Mouse (Mus musculus): ENCODE measurements around the gene Leng8.

Gene Leng8

DNA sequence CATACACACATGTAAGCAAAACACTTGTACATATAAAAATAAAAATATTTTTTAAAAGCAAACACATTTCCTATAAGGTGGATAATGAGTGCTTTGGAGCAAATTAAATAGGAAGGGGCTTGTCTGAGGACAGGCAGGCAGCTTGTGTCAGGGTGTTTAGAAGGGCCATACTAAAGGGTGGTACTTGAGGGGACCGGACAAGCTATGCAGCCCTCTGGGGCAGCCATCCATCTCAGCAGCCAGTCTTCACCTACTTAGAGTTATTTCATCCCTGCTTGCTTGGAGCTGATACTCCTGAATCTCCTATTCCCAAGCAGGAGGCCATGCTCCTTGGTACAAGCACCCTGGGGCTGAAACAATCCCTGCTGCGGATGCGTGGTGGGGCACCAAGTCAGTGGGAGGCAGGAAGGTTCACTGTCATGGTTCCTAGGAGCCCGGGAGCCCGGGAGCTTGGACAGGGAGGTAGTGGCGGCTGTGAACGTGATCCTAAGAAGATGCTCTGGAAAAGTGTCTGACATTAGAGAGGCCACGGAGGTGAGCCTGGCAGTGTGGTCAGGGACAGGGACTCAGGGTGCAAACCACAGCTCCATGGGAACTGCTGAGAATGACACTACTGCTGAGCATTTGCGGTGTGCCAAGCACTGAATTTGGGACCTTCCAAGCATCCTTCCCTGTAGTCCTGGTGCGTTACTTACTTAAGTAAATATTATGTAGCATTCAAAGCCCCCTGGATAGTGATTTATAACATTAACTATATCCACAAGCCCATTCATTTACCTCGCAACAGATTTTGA is 9.7 kb upstream of the Leng8 start:
- DNase-seq (ENCODE audit: low read depth, low spot score) = no peak

DNA sequence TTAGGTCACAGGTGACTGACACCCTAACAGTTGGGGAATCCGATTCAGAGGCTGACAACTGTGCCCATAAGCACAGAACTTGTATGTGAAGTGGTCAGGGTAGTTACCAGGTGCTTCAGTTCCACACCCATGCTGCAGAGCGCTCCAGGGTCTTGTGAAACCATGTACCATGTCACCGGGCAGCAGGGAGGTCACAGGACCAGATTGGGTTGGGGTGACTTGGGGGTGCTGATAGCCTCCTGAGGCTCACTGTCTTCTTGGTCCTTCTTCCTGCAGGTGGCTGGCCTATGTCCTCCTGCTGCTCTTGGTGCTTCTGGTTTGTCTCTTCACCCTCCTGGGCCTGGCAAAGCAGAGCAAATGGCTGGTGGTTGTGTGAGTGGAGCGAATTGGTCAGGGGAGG is 8.9 kb upstream of the Leng8 start:
- DNase-seq (ENCODE audit: low read depth, low spot score) = no peak

DNA sequence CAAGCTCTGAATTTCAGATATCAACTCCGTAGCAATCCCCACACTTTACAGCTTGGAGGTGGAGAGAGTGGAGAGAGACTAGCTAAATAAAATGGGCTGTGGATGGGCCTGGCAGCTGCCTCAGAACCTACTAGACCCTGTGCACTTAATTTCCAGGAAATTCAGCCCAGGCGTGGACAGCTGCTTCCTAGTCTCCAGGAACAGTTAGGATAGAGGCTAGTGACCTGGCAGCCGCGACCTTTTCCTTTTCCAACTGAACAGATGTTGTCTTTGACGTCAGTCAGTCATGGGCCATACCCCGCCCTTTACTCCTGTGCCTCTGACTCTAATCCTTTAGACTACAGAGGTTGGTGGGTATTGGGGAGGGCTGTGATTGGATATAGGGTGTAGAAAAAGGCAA is 8.0 kb upstream of the Leng8 start:
- no peak for DNase-seq (ENCODE audit: low read depth, low spot score)

DNA sequence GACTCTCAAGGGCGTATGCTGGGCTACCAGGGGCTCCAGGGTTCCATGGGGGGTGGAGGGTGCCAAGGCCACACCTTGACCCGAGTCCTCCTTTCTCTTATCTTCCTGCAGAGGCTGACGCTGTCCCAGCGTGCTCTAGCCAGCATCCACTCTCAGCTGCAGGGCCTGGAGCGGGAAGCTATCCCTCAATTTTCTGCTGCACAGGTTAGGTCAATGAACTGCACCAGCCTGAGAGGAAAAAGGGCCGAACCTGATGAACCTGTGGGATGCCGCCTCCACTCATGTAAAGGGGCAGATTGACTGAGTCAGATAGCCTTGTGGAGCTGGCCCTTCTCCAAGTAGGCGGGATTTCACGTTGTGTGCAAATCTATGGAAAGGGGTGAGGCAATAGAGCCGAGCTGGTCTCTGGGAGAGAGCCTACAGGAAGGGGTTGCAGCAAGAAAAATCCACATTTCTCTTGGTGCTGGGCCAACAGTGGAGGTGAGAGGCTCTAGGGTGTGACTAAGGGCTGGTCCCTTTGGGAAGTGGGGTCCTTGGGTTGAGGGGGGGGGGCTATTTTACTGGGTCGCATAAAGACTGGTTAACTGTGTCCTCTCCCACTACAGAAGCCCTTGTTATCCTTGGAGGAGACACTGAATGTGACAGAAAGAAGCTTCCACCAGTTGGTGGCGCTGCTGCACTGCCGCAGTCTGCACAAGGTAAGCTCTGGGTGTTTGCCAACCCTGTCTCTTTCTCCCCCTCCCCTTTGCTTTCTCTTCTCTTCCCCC is 6.0 kb upstream of the Leng8 start:
- peak; percentile 83 for DNase-seq (ENCODE audit: low read depth, low spot score)

DNA sequence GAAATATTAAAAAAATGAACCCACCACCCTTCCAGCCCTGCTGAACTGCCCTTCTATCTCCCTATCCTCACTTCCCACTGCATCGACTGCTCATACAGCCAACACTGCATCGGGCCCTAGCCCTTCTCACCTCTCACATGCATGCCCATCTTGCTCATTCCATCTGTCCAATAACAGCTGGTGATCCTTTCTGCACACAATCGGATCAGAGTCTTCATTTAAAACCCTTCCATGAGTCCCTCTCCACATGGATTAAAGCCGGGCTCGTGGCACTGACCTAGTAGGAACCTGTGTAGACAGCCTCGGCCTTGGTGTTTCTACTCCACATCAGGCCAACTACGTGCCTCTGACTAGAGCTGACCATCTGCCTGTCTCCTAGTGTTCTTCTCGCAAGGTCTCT is 4.9 kb upstream of the Leng8 start:
- DNase-seq (ENCODE audit: low read depth, low spot score) = no peak

DNA sequence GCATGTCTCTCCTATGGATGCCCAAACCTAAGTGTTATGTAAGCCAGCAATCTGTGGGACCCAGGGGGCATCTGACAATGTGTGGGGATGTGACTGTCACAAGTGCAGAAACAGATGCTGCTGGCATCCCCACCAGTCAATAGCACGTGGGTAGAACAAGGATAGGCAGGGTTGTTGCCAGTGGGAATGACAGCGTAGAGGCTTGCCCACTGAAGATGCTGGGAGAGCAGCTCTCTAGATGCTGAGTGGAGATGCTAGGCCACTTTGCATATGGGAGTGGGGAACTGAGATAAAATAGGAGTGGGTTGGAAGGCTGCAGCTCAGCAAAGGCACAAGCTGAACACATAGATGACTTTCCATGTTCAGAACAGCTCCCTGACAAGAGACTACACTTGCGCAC is 4.3 kb upstream of the Leng8 start:
- no peak for DNase-seq (ENCODE audit: low read depth, low spot score)

DNA sequence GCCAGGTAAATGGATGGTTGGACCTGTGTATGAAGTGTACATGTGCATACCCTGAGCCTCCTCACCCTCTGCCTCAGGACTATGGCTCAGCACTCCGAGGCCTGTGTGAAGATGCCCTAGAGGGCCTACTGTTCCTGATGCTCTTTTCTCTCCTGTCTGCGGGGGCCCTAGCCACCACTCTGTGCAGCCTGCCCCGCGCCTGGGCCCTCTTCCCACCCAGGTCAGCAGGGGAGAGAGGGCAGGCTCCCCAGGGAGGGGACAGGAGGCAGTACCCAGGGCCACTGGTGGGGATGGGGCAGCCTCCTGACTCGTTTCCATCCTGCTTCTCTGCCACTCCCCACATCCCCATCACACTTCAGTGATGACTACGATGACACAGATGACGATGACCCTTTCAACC is 3.8 kb upstream of the Leng8 start:
- DNase-seq (ENCODE audit: low read depth, low spot score) = no peak

DNA sequence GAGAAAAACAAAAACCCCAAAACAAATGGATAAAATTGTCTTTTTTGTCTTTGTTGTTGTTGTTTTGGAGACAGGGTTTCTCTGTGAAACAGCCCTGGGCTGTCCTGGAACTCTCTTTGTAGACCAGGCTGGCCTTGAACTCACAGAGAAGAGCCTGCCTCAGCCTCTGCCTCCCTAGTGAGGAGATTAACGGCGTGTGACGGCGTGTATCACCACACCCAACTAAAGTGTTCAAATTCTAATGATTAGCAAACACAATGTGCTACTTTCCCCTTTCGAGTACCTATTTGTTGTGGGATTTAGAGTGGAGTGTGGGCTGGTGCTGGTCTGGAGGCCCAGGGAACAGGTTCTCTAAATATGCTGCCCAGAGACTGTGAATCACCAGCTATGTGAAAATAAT is 1.9 kb upstream of the Leng8 start:
- no peak for DNase-seq (ENCODE audit: low read depth, low spot score)

DNA sequence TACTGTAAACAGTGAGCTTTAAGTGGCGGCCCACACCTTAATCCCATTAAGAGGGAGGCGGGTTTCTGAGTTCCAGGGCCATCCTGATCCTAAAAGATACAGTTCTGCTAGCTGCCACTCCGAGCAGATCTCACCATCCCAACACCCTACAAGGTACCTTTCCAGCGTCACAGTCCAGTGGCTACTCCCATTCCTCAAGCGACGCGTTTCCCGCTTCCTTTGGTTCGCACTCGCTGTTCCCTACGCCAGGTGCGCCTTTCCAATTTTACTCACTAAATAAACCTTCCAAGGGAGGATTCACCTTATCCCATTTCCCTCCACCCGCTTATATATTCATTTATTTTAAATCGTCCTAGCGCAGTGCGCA is 452 bp upstream of the Leng8 start:
- no peak for DNase-seq (ENCODE audit: low read depth, low spot score)

DNA sequence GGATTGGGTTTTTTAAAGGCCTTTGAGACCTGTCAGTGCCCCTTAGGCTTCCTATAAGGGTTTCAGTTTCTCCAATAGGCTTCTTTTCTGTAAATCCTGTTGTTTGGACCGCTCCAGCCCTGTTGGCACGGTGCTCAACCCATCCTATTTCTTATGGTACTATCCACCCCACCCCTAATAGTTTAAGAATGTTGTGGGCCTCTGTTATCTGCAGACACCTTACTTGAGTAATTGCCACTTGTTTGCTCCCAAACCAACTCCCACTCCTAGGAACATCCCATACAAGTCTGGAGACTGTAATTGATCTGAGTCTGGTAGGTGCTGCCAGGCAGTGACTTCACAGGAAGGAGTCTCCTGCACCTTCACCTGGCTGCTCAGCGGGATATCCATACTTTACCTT is 907 bp downstream of the Leng8 start:
- DNase-seq (ENCODE audit: low read depth, low spot score) = no peak

DNA sequence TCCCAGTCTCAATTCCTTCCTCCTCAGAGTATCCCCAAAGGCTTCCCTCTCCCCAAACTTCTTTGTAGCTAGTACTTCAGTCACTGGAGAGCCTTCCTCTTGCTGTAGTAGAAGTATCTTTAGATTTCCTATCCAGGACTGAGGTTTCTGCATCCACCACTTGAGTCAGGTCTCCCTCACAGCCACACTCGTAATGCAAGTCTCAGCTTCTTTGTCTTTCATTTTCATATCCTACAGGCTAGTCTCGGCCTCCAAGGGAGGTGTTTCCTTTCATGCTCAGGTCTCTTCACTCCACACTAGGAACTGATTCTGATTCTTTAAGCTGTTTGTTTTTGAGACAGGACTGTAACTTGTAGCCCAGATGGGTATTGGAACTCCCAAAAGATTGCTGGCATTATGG is 1.3 kb downstream of the Leng8 start:
- no peak for DNase-seq (ENCODE audit: low read depth, low spot score)

DNA sequence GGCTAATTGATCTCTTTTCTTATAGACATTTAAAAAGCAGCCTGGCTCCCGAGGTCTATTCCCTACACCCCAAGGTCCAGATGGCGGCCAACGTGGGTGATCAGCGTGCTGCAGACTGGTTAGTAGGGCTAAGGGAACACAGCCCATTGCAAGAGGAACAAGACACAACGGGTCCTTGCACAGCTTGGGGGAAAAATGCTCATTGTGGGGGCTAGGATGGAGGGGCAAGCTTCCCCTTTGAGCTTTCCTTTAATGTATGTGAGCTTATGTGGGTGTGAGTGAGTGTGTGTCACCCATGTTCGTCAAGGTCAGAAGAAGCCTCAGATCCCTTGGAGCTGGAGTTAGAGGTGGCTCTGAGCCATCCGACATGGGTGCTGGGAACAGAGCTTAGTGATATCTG is 1.8 kb downstream of the Leng8 start:
- no peak for DNase-seq (ENCODE audit: low read depth, low spot score)

DNA sequence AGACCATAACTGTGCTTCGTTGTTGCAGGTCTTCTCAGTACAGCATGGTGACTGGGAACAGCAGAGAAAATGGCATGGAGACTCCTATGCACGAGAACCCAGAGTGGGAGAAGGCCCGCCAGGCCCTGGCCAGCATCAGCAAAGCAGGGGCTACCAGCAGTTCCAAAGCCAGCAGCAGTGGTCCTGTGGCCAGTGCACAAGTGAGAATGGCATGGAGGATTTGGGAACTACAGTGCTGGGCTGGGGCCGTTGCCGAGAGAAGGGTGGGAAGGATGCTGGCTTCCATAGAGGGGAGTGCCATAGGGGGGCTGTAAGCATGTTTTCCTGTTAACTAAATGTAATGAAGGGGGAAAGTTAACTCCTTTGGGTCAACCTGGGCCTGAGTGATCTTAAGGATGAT is 2.6 kb downstream of the Leng8 start:
- DNase-seq (ENCODE audit: low read depth, low spot score) = no peak

DNA sequence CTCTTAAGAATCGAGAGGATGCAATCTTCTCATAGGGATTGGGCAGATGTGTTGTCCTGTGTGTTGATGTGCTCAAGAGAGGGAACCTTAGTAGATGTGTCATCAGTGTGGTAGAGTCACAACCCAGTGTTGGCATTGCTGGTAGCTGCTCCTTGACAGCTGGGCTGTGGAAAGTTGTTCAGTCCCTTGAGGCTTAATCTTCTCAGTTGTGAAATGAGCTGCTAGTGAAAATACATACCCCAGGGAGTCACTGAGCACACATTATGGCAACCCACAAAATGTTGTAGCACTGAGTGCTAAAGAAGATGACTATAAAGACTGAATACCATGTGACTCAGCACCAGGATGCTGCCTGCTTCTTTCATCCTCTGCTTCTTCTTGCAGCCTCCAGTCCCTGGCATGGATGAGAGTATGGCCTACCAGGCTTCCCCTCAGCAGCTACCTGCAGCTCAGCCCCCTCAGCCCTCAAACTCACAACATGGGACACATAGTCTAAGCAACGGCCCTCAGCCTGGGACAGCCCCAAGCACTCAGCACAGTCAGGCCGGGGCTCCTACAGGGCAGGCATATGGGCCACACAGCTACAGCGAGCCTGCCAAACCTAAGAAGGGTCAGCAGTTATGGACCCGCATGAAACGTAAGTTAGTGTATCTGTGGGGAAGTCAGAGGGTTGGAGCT is 4.9 kb downstream of the Leng8 start:
- DNase-seq (ENCODE audit: low read depth, low spot score) = no peak

DNA sequence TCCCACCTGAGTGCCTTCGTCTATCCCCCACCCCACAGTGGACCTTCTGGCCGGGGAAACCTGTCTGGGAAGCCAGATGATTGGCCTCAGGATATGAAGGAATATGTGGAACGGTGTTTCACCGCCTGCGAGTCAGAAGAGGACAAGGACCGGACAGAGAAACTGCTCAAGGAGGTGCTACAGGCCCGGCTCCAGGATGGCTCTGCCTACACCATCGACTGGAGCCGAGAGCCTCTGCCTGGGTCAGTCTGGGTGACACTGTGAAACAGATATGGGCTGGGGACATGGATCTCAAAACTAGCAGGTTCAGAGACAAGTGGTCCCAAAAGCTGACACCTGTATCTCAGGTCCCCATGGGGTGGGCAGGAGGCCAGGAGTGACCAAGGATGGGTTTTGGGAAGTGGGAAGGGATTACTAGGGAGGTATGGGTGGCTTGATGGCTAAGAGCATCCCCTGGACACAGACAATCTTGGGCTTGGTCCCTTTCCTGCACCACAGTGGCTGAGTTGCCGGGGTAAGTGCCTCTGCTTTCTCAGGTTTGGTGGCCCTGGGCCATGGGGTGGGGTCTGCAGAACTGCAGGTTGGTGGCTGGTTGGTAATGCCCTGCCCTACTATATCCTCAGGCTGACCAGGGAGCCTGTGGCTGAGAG is 6.1 kb downstream of the Leng8 start:
- DNase-seq (ENCODE audit: low read depth, low spot score) = no peak

DNA sequence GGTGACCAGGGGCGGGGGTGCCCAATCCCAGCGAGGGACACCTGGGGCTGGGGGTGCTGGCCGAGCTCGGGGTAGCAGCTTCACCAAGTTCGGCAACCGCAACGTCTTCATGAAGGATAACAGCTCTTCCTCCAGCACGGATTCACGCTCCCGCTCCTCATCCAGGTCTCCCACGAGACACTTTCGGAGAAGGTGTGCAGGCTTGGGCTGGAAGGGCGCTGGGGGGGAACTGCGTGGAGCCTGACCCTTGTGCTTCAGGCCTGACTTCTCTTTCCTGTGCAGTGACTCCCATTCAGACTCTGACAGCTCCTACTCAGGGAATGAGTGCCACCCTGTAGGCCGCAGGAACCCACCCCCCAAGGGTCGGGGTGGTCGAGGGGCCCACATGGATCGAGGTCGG is 6.7 kb downstream of the Leng8 start:
- DNase-seq (ENCODE audit: low read depth, low spot score) = no peak

DNA sequence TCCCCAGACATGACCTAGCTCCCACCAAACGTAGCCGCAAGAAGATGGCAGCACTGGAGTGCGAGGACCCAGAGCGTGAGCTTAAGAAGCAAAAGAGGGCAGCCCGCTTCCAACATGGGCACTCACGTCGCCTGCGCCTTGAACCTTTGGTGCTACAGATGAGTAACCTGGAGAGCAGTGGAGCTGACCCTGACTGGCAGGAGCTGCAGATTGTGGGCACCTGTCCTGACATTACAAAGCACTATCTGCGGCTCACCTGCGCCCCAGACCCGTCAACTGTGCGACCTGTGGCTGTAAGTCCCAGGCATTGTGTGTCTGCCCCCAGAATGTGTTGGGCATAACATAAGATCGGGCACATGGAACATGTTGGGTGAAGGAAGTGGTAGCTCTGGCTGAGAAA is 7.2 kb downstream of the Leng8 start:
- DNase-seq (ENCODE audit: low read depth, low spot score) = no peak

DNA sequence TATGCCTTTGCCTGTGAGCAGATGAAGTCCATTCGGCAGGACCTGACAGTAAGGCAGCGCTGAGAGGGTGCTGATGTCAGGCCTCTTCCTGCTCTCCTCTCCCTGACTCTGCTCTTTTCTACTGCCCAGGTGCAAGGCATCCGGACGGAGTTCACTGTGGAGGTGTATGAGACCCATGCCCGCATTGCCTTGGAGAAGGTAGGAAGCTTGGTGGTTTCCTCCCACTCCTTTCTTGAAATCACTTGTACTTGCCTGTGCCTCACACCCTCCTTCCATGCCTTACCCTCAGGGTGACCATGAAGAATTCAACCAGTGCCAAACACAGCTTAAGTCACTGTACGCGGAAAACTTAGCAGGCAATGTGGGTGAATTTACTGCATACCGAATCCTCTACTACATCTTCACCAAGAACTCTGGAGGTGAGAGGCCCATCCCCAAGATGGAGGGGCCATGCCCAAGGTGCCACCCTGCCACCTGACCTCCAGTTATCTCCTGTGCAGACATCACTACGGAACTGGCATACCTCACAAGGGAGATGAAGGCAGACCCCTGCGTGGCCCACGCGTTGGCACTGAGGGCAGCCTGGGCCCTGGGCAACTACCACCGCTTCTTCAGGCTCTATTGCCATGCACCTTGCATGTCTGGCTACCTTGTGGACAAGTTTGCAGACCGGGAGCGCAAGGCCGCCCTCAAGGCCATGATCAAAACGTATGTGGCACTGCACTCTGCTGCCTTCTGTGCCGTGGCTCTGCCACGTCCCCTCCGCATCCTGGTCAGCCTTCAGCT is 8.1 kb downstream of the Leng8 start:
- no peak for DNase-seq (ENCODE audit: low read depth, low spot score)

DNA sequence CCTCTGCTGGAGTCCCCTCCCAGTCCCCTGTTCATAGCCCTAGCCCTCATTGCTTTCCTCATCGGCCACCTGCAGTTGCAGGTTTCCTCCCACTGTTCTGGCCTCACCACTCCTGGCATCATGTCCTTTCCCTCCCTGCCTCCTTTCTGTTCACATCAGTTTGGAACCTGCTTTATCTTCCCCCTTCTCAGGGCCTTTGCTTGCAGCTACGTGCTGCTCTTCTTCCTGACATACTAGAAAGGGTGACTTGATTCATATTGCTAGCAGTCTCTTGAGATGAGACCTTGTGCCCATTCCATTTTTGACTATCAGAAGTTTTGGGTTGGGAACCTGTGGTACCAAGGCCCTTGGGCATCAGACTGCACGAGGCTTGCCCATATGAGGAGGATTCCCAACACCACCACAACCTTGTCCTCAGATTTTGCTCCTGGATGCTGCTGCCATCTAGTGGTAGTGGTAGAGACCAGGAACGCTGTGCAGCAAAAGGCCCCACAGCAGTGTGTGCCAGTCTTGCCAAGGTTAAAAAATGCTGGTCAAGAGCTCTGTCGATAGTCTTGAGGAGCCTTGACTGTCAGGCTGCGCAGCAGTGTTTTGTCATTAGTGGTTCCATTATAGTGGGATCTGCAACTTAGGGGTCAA is 8.8 kb downstream of the Leng8 start:
- DNase-seq (ENCODE audit: low read depth, low spot score) = peak; percentile 48

DNA sequence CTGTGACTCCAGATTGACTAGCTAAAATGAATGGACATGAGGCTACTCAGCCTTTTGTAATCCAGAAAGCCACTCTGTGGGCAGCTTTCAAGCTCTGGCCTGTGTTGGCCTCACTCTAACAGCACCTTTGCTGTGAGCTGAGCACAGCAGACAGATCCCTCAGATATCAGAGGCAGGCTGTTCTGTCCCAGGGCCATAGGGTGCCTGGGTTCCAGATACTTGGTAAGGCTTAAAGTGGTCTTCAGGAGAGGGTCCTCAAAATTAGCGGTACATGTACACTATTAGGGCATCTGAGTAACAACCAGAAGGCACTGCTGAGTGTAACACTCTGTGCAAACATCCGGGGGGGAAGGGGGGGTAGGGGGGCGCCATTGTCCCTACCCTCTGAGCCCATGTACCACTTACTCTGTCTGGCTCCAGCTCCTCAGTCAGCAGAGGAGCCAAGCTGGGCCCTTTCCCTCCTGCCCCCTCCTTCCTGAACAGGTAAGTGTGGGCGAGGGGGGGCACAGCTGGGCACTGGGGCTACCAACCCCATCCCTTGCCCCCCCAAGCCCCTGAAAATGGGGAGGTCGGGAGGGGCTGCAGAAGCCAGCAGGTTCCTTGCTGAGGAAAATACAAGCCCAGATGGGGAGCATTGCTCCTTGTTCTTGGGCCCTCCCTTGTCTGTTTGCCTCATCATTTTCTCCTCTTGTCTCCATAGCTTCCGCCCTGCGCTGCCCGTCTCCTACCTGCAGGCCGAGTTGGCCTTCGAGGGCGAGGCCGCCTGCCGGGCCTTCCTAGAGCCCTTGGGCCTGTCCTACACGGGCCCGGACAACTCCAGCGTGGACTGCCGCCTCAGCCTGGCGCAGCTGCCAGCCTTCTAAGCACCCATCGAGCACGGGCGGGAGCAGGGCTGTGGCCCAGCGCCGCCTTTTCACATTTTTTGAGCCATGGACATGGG is 9.7 kb downstream of the Leng8 start:
- no peak for DNase-seq (ENCODE audit: low read depth, low spot score)
